Mouse (Mus musculus) embryonic fibroblast, embryonic 13.5 days (primary cell): ENCODE measurements around the gene Kpna6.

Experiments used
- CTCF ChIP-seq: IDR thresholded peaks from 2 replicates; pipeline ENCODE4 v1.5.1; 2011; ENCODE audit warnings: mild to moderate bottlenecking, control low read depth, low read length, moderate library complexity, borderline replicate concordance; ENCODE audit not compliant: insufficient read depth
- POLR2A ChIP-seq: IDR thresholded peaks from 2 replicates; pipeline ENCODE4 v1.6.1; 2011; ENCODE audit warnings: low read depth, mild to moderate bottlenecking, control low read depth, low read length, moderate library complexity

- TF ChIP-seq CTCF: no peak
- TF ChIP-seq POLR2A: no peak
These were observed 11.4 kb upstream of the Kpna6 start for GRCm38 (mm10) chr4:129683901-129684493.
